Mouse (Mus musculus) right cerebral cortex, adult 18-20 months (tissue): ENCODE results near the gene 9530003J23Rik.
"Not testable (repeated sequence)": the region's sequence is repeated elsewhere in the genome, so short reads cannot be mapped to it uniquely, and the experiment has no call there.

Experiments
- DNase-seq: peaks from one replicate; pipeline ENCODE4 v3.0.0; 2022; ENCODE audit warnings: mixed read lengths

The 9530003J23Rik gene

GRCm38 (mm10) chr10:117238603-117239002, at the start of gene 9530003J23Rik:
Gene 9530003J23Rik, minus strand, starts transcription at chr10:117238703.
- no peak for DNase-seq

DNA sequence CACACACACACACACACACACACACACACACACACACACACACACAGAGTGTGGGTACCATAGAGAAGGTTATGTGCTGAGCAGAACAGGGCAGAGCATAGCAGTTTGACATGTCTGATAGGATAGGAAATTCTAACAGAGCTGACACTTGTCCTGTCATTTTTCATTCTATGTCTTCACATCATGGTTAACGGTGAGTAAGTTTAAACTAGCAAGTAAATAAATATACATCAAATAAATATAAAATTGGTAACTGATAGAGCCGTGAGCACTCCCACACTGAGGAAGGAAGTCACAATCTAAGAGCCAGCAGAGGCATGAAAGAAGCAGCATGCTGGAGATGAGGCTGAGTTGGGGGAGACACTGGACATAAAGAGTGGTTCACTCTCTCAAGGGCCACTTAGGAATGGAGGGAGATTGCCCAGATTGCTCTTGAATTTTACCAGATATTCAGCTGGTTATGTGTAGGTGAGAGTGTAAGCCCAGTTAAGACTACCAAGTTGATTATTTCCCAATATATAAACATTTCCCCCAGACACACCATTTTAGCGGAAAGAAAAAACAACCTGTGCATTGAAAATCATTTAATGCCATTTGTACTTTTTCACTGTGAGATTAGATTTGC, 48.8 kb upstream of the 9530003J23Rik start:
- no peak for DNase-seq

- no peak for DNase-seq
These were observed 48.0 kb upstream of the 9530003J23Rik start for GRCm38 (mm10) chr10:117286366-117286970.

DNA sequence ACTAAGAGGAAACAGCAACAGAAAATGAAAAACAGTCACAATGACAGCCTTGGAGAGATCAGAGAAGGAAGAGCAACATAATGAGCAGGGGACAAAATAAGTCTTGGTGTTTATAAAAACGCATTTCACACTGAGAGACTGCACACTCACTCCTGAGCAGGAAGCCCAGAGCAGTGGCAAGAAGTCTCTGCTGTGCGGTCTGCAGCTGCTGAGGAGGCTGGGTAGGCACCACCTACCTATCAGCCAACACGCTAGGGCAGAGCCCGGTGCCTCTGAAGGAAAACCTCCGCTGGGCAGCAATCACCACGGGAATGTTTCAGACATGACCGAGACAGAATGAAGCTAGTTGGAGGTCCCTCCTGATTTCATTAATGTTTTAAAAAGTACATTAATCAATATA, 47.1 kb upstream of the 9530003J23Rik start:
- not testable (repeated sequence) for DNase-seq

DNA sequence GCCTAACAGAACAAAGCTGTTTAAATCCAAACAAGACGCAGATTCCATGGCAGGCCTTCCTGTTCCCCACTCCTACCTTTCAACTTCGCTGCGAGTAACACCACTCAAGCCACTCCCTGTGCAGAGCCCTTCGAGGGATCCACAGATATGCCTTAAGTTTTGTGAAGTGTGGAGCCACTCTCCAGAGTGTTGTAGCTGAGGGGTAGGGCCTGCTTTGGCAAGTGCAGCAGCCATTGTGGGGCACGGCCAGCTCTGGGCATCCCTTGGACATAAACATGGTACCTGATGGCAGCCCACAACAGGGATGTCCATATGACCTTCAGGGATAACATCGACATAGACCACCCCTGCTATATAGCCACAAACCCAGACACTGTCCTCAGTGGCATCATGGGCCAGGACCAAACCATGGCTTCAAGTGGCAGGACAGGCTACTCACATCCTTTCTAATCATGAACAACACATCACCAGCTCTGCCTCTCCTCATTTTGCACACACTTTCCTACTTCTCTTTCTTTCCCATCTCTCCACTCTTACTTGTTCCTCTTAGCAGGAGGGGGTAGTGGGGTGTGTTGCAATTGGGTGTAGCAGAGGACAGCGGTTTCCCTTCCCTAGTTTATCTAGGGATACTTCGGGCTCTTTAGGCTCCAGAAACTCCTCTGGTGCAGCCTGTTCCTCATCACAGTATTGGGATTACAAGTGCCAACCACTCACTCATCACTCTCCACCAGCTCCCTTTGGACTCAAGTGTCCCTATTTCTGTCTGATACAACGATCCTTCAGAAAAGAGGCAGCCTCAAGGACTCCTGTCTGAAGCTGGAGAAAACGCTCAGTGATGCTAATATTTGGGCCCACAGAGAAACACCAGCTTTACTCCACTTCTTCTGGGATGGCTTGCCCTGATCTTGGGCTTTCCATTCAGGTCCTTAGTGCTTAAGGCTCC, 46.3 kb upstream of the 9530003J23Rik start:
- no peak for DNase-seq

GRCm38 (mm10) chr10:117283871-117284577, 45.5 kb upstream of the 9530003J23Rik start:
- DNase-seq = no peak

DNA sequence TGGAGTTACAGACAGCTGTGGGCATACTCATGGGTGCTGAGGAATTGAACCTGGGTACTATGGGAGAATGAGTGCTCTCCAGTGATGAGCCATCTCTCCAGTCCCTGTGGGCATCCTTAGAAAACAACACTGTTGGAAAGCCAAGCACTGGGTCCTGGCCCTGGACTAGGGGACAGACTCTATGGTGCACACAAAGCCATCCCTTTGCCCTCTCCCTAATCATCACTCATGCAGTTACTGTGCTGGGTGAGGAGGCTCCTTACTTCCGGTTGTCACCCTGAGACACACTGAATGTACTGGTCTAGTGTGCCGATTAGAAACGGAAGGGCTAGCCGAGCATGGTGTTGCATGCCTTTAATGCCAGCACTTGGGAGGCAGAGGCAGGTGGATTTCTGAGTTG, 44.7 kb upstream of the 9530003J23Rik start:
- not testable (repeated sequence) for DNase-seq

GRCm38 (mm10) chr10:117282551-117282950, 44.0 kb upstream of the 9530003J23Rik start:
- no peak for DNase-seq

GRCm38 (mm10) chr10:117282049-117282448, 43.5 kb upstream of the 9530003J23Rik start, which contains the start of gene Lyz2:
Gene Lyz2, minus strand, starts transcription at chr10:117282321.
- no peak for DNase-seq

- DNase-seq = no peak
These were observed 42.9 kb upstream of the 9530003J23Rik start for GRCm38 (mm10) chr10:117281381-117281920.

DNA sequence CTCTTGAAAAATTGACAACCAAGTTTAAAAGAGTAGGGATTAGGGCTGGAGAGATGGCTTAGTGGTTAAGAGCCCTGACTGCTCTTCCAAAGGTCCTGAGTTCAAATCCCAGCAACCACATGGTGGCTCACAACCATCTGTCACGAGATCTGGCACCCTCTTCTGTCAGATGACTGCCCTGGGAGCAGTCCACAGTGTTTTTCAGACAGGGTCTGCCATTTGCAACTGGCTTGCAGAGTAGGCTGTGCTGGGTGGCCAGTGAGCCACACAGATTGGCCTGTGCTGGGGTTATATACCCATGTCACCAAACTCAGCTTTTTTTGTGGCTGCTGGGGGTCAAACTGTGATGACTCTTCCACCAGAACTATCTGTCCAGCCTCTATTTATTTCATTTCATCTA, 41.5 kb upstream of the 9530003J23Rik start:
- DNase-seq = no peak

- DNase-seq = not testable (repeated sequence)
These were observed 40.0 kb upstream of the 9530003J23Rik start for GRCm38 (mm10) chr10:117278510-117278909.

GRCm38 (mm10) chr10:117277779-117278178, 39.3 kb upstream of the 9530003J23Rik start:
- DNase-seq = not testable (repeated sequence)

- no peak for DNase-seq
These were observed 37.3 kb upstream of the 9530003J23Rik start for GRCm38 (mm10) chr10:117275681-117276369.

- DNase-seq = not testable (repeated sequence)
These were observed 36.1 kb upstream of the 9530003J23Rik start for GRCm38 (mm10) chr10:117274645-117275044.

GRCm38 (mm10) chr10:117272023-117272422, 33.5 kb upstream of the 9530003J23Rik start:
- no peak for DNase-seq

GRCm38 (mm10) chr10:117259870-117260269, 21.4 kb upstream of the 9530003J23Rik start:
- DNase-seq = no peak

- DNase-seq = no peak
These were observed 2.6 kb downstream of the 9530003J23Rik start for GRCm38 (mm10) chr10:117235866-117236265.

- no peak for DNase-seq
These were observed 3.7 kb downstream of the 9530003J23Rik start for GRCm38 (mm10) chr10:117234825-117235224.

DNA sequence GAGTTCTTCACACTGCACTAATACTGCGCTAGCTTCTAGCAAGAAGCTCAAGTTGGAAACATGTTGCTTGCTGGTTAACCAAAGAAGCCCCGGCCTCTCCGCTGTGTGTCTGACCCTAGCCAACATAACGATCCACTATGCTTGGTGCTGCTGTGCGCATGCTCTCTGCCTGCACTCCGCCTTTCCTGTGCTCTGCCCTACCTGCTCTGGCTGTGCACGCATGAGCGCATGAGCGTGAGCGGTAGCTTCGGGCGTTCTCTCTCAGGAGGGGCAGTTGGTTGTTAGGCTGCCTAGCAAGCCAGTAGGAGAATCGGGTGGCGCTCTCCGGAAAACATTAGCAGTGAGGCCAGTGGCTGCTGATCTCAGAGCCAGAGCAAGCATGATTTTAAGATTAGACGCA, 8.7 kb downstream of the 9530003J23Rik start:
- DNase-seq = no peak

- DNase-seq = no peak
These were observed 12.5 kb downstream of the 9530003J23Rik start for GRCm38 (mm10) chr10:117226002-117226401.

- no peak for DNase-seq
These were observed 13.4 kb downstream of the 9530003J23Rik start for GRCm38 (mm10) chr10:117225094-117225493.
